Mouse (Mus musculus) liver, adult 2 months (tissue): ENCODE results near the gene Sdr42e1. TPM values are rescaled to one million over a fixed set of nuclear protein-coding genes. Genes with fewer than 3 reads are reported as not detected.

Experiments used
- DNase-seq: peaks from one replicate; pipeline ENCODE4 v3.0.0-alpha.2; 2011; ENCODE audit warnings: low read depth, low spot score; ENCODE audit errors: extremely low read depth
- H3K27ac ChIP-seq: fragments of 200-500 bp; replicated peaks from 2 replicates; pipeline ENCODE4 v1.5.1; 2012; ENCODE audit warnings: low read depth, mild to moderate bottlenecking, control low read depth, inconsistent platforms, low read length; ENCODE audit not compliant: insufficient read depth
- H3K27me3 ChIP-seq: fragments of 200-500 bp; 2 replicates; pipeline ENCODE4 v1.6.1; 2012; ENCODE audit warnings: mild to moderate bottlenecking, moderate library complexity, low read length, inconsistent platforms; ENCODE audit not compliant: control insufficient read depth, insufficient read depth
- H3K36me3 ChIP-seq: fragments of 200-500 bp; 2 replicates; pipeline ENCODE4 v1.6.1; 2012; ENCODE audit warnings: low read length, inconsistent platforms; ENCODE audit not compliant: control insufficient read depth, insufficient read depth
- H3K4me1 ChIP-seq: fragments of 200-500 bp; 2 replicates; pipeline ENCODE4 v1.6.1; 2011; ENCODE audit warnings: low read length; ENCODE audit not compliant: control insufficient read depth, insufficient read depth
- H3K4me3 ChIP-seq: fragments of 200-500 bp; 2 replicates; pipeline ENCODE4 v1.5.1; 2011; ENCODE audit warnings: low read depth, mild to moderate bottlenecking, control low read depth, low read length, moderate library complexity; ENCODE audit not compliant: insufficient read depth
- H3K79me2 ChIP-seq: fragments of 200-500 bp; 2 replicates; pipeline ENCODE4 v1.6.1; 2012; ENCODE audit warnings: inconsistent platforms, mild to moderate bottlenecking, low read length, moderate library complexity; ENCODE audit not compliant: control insufficient read depth, insufficient read depth
- H3K9ac ChIP-seq: fragments of 200-500 bp; 2 replicates; pipeline ENCODE4 v1.6.1; 2012; ENCODE audit warnings: low read depth, mild to moderate bottlenecking, control low read depth, inconsistent platforms, low read length
- CTCF ChIP-seq: fragments of 200-500 bp; IDR thresholded peaks from 2 replicates; pipeline ENCODE4 v1.5.1; 2011; ENCODE audit warnings: low read depth, low read length, control low read depth
- POLR2A ChIP-seq: fragments of 200-500 bp; IDR thresholded peaks from 2 replicates; pipeline ENCODE4 v1.6.1; 2011; ENCODE audit warnings: low read length, control low read depth; ENCODE audit not compliant: insufficient read depth; ENCODE audit errors: extremely low read depth
- WGBS: fragments of 180-500 bp; shearing (Covaris S2); methylation state at CpG from one replicate; pipeline ENCODE4 v1.1.7; 2018; 5-methylcytosine and 5-hydroxymethylcytosine counted together
- polyA plus RNA-seq: library from polyadenylated mRNA; depleted of rRNA; stranded (reverse); fragments of >200 nt; gene quantifications from 2 replicates; pipeline ENCODE4 v1.2.3, GENCODE M21; 2012
- total RNA-seq: library from RNA; depleted of rRNA; stranded (reverse); fragments of >200 nt; gene quantifications from 2 replicates; pipeline ENCODE4 v1.2.3, GENCODE M21; 2014

The Sdr42e1 gene
- total and polyA plus RNA-seq, 2 experiments: 77.6 to 131 TPM

- DNase-seq: peak; percentile 97
- Histone ChIP-seq H3K4me3 (peak overlapping the region; percentile 22; the same call in 1 of the 2 replicates), H3K36me3 (no peaks in the 10 kb centered on the region), H3K79me2 (peaks cover 19% of the 10 kb centered on the region; the same call in 1 of the 2 replicates), H3K27me3 (no peaks in the 10 kb centered on the region), H3K27ac (peak overlapping the region; percentile 98), H3K9ac (peak overlapping the region; percentile 76), H3K4me1 (peaks cover 26% of the 10 kb centered on the region)
- no peak for TF ChIP-seq POLR2A
- no peak for TF ChIP-seq CTCF
- 16% methylated on average over 9 of the region's 9 CpGs for WGBS
Measured at GRCm38 (mm10) chr8:117676460-117676859, 3.0 kb upstream of the Sdr42e1 start.

GRCm38 (mm10) chr8:117675171-117675570 lies 1.7 kb upstream of the Sdr42e1 start:
- Histone ChIP-seq H3K27me3 (no peaks in the 10 kb centered on the region), H3K4me1 (peaks cover 28% of the 10 kb centered on the region), H3K79me2 (peaks cover 19% of the 10 kb centered on the region; the same call in 1 of the 2 replicates), H3K4me3 (no peak overlapping the region), H3K36me3 (no peaks in the 10 kb centered on the region), H3K27ac (peak overlapping the region; percentile 73), H3K9ac (no peak overlapping the region)
- DNase-seq: no peak
- TF ChIP-seq CTCF: no peak
- no peak for TF ChIP-seq POLR2A
- WGBS: 85% methylated on average over 5 of the region's 5 CpGs

GRCm38 (mm10) chr8:117672558-117672957 lies 931 bp downstream of the Sdr42e1 start:
- peaks cover 33% of the 10 kb centered on the region for H3K4me1 ChIP-seq
- DNase-seq: peak; percentile 89
- H3K36me3 ChIP-seq: no peaks in the 10 kb centered on the region
- peak overlapping the region; percentile 57 for H3K9ac ChIP-seq
- peaks cover 22% of the 10 kb centered on the region; the same call in 1 of the 2 replicates for H3K79me2 ChIP-seq
- H3K27me3 ChIP-seq: no peaks in the 10 kb centered on the region
- TF ChIP-seq CTCF (no peak), POLR2A (no peak)
- H3K27ac ChIP-seq: peak overlapping the region; percentile 94
- 34% methylated on average over 3 of the region's 3 CpGs for WGBS
- peak overlapping the region; percentile 11; the same call in 1 of the 2 replicates for H3K4me3 ChIP-seq

GRCm38 (mm10) chr8:117670461-117670860 lies 3.0 kb downstream of the Sdr42e1 start:
- H3K27me3 ChIP-seq: no peaks in the 10 kb centered on the region

GRCm38 (mm10) chr8:117667349-117668124 lies 6.0 kb downstream of the Sdr42e1 start:
- H3K79me2 ChIP-seq: peaks cover 10% of the 10 kb centered on the region; the same call in 1 of the 2 replicates
- DNase-seq: peak; percentile 87
- H3K27me3 ChIP-seq: no peaks in the 10 kb centered on the region
- H3K9ac ChIP-seq: peak overlapping the region; percentile 74
- WGBS: 25% methylated on average over 13 of the region's 13 CpGs
- H3K4me3 ChIP-seq: no peak overlapping the region; the same call in 1 of the 2 replicates
- peak overlapping the region; percentile 94 for H3K27ac ChIP-seq
- peaks cover 34% of the 10 kb centered on the region for H3K4me1 ChIP-seq
- peaks cover 19% of the 10 kb centered on the region for H3K36me3 ChIP-seq
- 0 out of 2 replicates have a peak, but pooled peaks have one; percentile 13 for TF ChIP-seq CTCF
- TF ChIP-seq POLR2A: no peak

More at GRCm38 (mm10) chr8:117670461-117670860, 3.0 kb downstream of the Sdr42e1 start:
- Histone ChIP-seq H3K27ac (peak overlapping the region; percentile 94), H3K79me2 (peaks cover 22% of the 10 kb centered on the region; the same call in 1 of the 2 replicates), H3K9ac (peak overlapping the region; percentile 83), H3K4me3 (peak overlapping the region; percentile 63), H3K4me1 (peaks cover 35% of the 10 kb centered on the region), H3K36me3 (peaks cover under 1% of the 10 kb centered on the region; the same call in 1 of the 2 replicates)
- DNase-seq: peak; percentile 77
- 11% methylated on average over 11 of the region's 11 CpGs for WGBS
- TF ChIP-seq POLR2A: no peak
- no peak for TF ChIP-seq CTCF
